Mouse (Mus musculus) heart, embryonic 12.5 days (tissue): Measurements from ENCODE around the gene Tjp2. TPM values are rescaled to one million over a fixed set of nuclear protein-coding genes. Genes with fewer than 3 reads are reported as not detected.

ENCODE experiments used
- ATAC-seq: fragments of 200-750 bp; cut with Nextera tagmentation; 2 replicates; pipeline ENCODE4 v1.8.0; 2017; ENCODE audit warnings: moderate TSS enrichment, moderate library complexity; ENCODE audit not compliant: insufficient number of reproducible peaks, low FRiP score
- H3K27ac ChIP-seq: fragments of 300-500 bp; sonication (generic); 2 replicates; pipeline ENCODE4 v1.5.1; 2016; ENCODE audit warnings: mild to moderate bottlenecking, moderate library complexity; ENCODE audit not compliant: poor library complexity, severe bottlenecking
- H3K27me3 ChIP-seq: fragments of 300-500 bp; sonication (generic); replicated peaks from 2 replicates; pipeline ENCODE4 v1.6.1; 2016; ENCODE audit warnings: mild to moderate bottlenecking, moderate library complexity
- H3K36me3 ChIP-seq: fragments of 300-500 bp; sonication (generic); 2 replicates; pipeline ENCODE4 v1.6.1; 2016; ENCODE audit warnings: mild to moderate bottlenecking, moderate library complexity
- H3K4me1 ChIP-seq: fragments of 300-500 bp; sonication (generic); replicated peaks from 2 replicates; pipeline ENCODE4 v1.6.1; 2016; ENCODE audit warnings: mild to moderate bottlenecking
- H3K4me2 ChIP-seq: fragments of 300-500 bp; sonication (generic); 2 replicates; pipeline ENCODE4 v1.6.1; 2016; ENCODE audit warnings: mild to moderate bottlenecking, moderate library complexity
- H3K4me3 ChIP-seq: fragments of 300-500 bp; sonication (generic); 2 replicates; pipeline ENCODE4 v1.5.1; 2016; ENCODE audit warnings: mild to moderate bottlenecking
- H3K9ac ChIP-seq: fragments of 300-500 bp; sonication (generic); 2 replicates; pipeline ENCODE4 v1.6.1; 2016; ENCODE audit warnings: mild to moderate bottlenecking, moderate library complexity
- H3K9me3 ChIP-seq: fragments of 300-500 bp; sonication (generic); replicated peaks from 2 replicates; pipeline ENCODE4 v1.6.1; 2016; ENCODE audit warnings: mild to moderate bottlenecking, moderate library complexity
- WGBS: fragments of 180-500 bp; shearing (Covaris S2); methylation state at CpG from one replicate; pipeline ENCODE4 v1.1.7; 2016; 5-methylcytosine and 5-hydroxymethylcytosine counted together
- polyA plus RNA-seq: library from polyadenylated mRNA; unstranded; fragments of >200 nt; fragmentation: Nextera tagmentation; extraction: Ambion mirVana; gene quantifications from 2 replicates; pipeline ENCODE4 v1.2.1, GENCODE M21; 2016

Tjp2 gene
- polyA plus RNA-seq, 1 experiment from 2014 or later, result 31.9 TPM

- no peak overlapping the region for H3K4me2 ChIP-seq
- 65% methylated on average over 8 of the region's 8 CpGs for WGBS
- ATAC-seq, result no peak
These were observed 44.4 kb downstream of the Tjp2 start for GRCm38 (mm10) chr19:24180415-24180814.

GRCm38 (mm10) chr19:24178086-24178485, 46.7 kb downstream of the Tjp2 start:
- 67% methylated on average over 2 of the region's 2 CpGs for whole genome bisulfite sequencing
- ATAC-seq, result no peak
- Histone ChIP-seq H3K9me3 (no peaks in the 10 kb centered on the region), H3K9ac (no peak overlapping the region), H3K4me3 (no peak overlapping the region), H3K4me1 (peaks cover 33% of the 10 kb centered on the region), H3K36me3 (no peaks in the 10 kb centered on the region), H3K27me3 (no peaks in the 10 kb centered on the region), H3K27ac (no peak overlapping the region), H3K4me2 (no peak overlapping the region)

More at GRCm38 (mm10) chr19:24180415-24180814, 44.4 kb downstream of the Tjp2 start:
- Histone ChIP-seq H3K4me1 (peaks cover 26% of the 10 kb centered on the region), H3K4me3 (no peak overlapping the region), H3K36me3 (peaks cover 3% of the 10 kb centered on the region; the same call in 1 of the 2 replicates), H3K9ac (no peak overlapping the region), H3K27me3 (no peaks in the 10 kb centered on the region), H3K27ac (no peak overlapping the region), H3K9me3 (no peaks in the 10 kb centered on the region; the same call in 1 of the 2 replicates)

- Histone ChIP-seq H3K27ac (no peak overlapping the region), H3K27me3 (no peaks in the 10 kb centered on the region), H3K9ac (no peak overlapping the region), H3K4me2 (no peak overlapping the region), H3K4me3 (no peak overlapping the region), H3K36me3 (no peaks in the 10 kb centered on the region), H3K9me3 (no peaks in the 10 kb centered on the region), H3K4me1 (peaks cover 41% of the 10 kb centered on the region)
- 84% methylated on average over 4 of the region's 4 CpGs for WGBS
- ATAC-seq, result no peak
These were observed 48.1 kb downstream of the Tjp2 start for GRCm38 (mm10) chr19:24176692-24177091.

GRCm38 (mm10) chr19:24174896-24175295, 49.9 kb downstream of the Tjp2 start:
- under 1% methylated on average over 13 of the region's 13 CpGs for WGBS
- Histone ChIP-seq H3K9ac (peak overlapping the region; percentile 89), H3K4me1 (peaks cover 40% of the 10 kb centered on the region)

GRCm38 (mm10) chr19:24173608-24174523, 51.0 kb downstream of the Tjp2 start:
- Histone ChIP-seq H3K27ac (peak overlapping the region; percentile 88), H3K27me3 (no peaks in the 10 kb centered on the region), H3K9me3 (no peaks in the 10 kb centered on the region), H3K9ac (peak overlapping the region; percentile 89), H3K4me1 (peaks cover 44% of the 10 kb centered on the region), H3K4me3 (peak overlapping the region; percentile 81), H3K36me3 (no peaks in the 10 kb centered on the region), H3K4me2 (peak overlapping the region; percentile 67)
- WGBS, result under 1% methylated on average over 100 of the region's 103 CpGs
- peak; percentile 82 for ATAC-seq

More at GRCm38 (mm10) chr19:24174896-24175295, 49.9 kb downstream of the Tjp2 start:
- Histone ChIP-seq H3K36me3 (no peaks in the 10 kb centered on the region), H3K27me3 (no peaks in the 10 kb centered on the region), H3K27ac (peak overlapping the region; percentile 88), H3K9me3 (no peaks in the 10 kb centered on the region), H3K4me3 (peak overlapping the region; percentile 81), H3K4me2 (peak overlapping the region; percentile 67)
- peak; percentile 41 for ATAC-seq

- peaks cover 53% of the 10 kb centered on the region for H3K4me1 ChIP-seq
- peak overlapping the region; percentile 55; the same call in 1 of the 2 replicates for H3K9ac ChIP-seq
- peak overlapping the region; percentile 67 for H3K4me2 ChIP-seq
- peak overlapping the region; percentile 88 for H3K27ac ChIP-seq
- no peaks in the 10 kb centered on the region for H3K9me3 ChIP-seq
- H3K36me3 ChIP-seq, result no peaks in the 10 kb centered on the region
- H3K27me3 ChIP-seq, result no peaks in the 10 kb centered on the region
- ATAC-seq, result no peak
- peak overlapping the region; percentile 81 for H3K4me3 ChIP-seq
- 18% methylated on average over 6 of the region's 6 CpGs for WGBS
These were observed 51.8 kb downstream of the Tjp2 start for GRCm38 (mm10) chr19:24173020-24173419.

- Histone ChIP-seq H3K27me3 (no peaks in the 10 kb centered on the region), H3K36me3 (no peaks in the 10 kb centered on the region), H3K4me3 (no peak overlapping the region), H3K9ac (no peak overlapping the region), H3K9me3 (no peaks in the 10 kb centered on the region), H3K27ac (peak overlapping the region; percentile 20; the same call in 1 of the 2 replicates), H3K4me2 (peak overlapping the region; percentile 36), H3K4me1 (peaks cover 79% of the 10 kb centered on the region)
- no peak for ATAC-seq
- 38% methylated on average over 10 of the region's 10 CpGs for WGBS
These were observed 56.3 kb downstream of the Tjp2 start for GRCm38 (mm10) chr19:24168531-24168930.

- H3K27ac ChIP-seq, result peak overlapping the region; percentile 46; the same call in 1 of the 2 replicates
- H3K36me3 ChIP-seq, result no peaks in the 10 kb centered on the region
- ATAC-seq, result peak; percentile 72
- no peaks in the 10 kb centered on the region for H3K9me3 ChIP-seq
- H3K27me3 ChIP-seq, result no peaks in the 10 kb centered on the region
- H3K4me1 ChIP-seq, result peaks cover 64% of the 10 kb centered on the region
- WGBS, result 9% methylated on average over 17 of the region's 17 CpGs
- peak overlapping the region; percentile 66 for H3K4me2 ChIP-seq
- H3K4me3 ChIP-seq, result peak overlapping the region; percentile 30
- peak overlapping the region; percentile 55 for H3K9ac ChIP-seq
These were observed 58.2 kb downstream of the Tjp2 start for GRCm38 (mm10) chr19:24166516-24167091.

- peaks cover 66% of the 10 kb centered on the region for H3K4me1 ChIP-seq
- H3K9ac ChIP-seq, result 0 out of 2 replicates have a peak overlapping the region, but pooled peaks have one; percentile 14
- H3K4me3 ChIP-seq, result no peak overlapping the region
- 12% methylated on average over 4 of the region's 4 CpGs for WGBS
- no peaks in the 10 kb centered on the region for H3K27me3 ChIP-seq
- peak overlapping the region; percentile 40 for H3K4me2 ChIP-seq
- ATAC-seq, result no peak
- peak overlapping the region; percentile 53 for H3K27ac ChIP-seq
- H3K9me3 ChIP-seq, result no peaks in the 10 kb centered on the region
- H3K36me3 ChIP-seq, result no peaks in the 10 kb centered on the region
These were observed 60.9 kb downstream of the Tjp2 start for GRCm38 (mm10) chr19:24163974-24164373.

GRCm38 (mm10) chr19:24160460-24160859, 64.4 kb downstream of the Tjp2 start:
- no peaks in the 10 kb centered on the region for H3K9me3 ChIP-seq
- peaks cover 36% of the 10 kb centered on the region for H3K4me1 ChIP-seq
- H3K27me3 ChIP-seq, result no peaks in the 10 kb centered on the region
- 55% methylated on average over 8 of the region's 8 CpGs for WGBS
- H3K36me3 ChIP-seq, result no peaks in the 10 kb centered on the region
- H3K9ac ChIP-seq, result no peak overlapping the region
- no peak for ATAC-seq
- no peak overlapping the region for H3K4me3 ChIP-seq
- H3K4me2 ChIP-seq, result peak overlapping the region; percentile 6; the same call in 1 of the 2 replicates
- peak overlapping the region; percentile 26 for H3K27ac ChIP-seq

GRCm38 (mm10) chr19:24159751-24160150, 65.1 kb downstream of the Tjp2 start:
- Histone ChIP-seq H3K36me3 (no peaks in the 10 kb centered on the region), H3K27me3 (no peaks in the 10 kb centered on the region), H3K27ac (peak overlapping the region; percentile 25; the same call in 1 of the 2 replicates), H3K9me3 (no peaks in the 10 kb centered on the region), H3K9ac (no peak overlapping the region), H3K4me2 (peak overlapping the region; percentile 36), H3K4me3 (no peak overlapping the region), H3K4me1 (peaks cover 32% of the 10 kb centered on the region)
- no peak for ATAC-seq
- 30% methylated on average over 9 of the region's 9 CpGs for WGBS
